Mouse (Mus musculus) Patski (cell line): ENCODE results near the gene Cldn14. TPM values are rescaled to one million over a fixed set of nuclear protein-coding genes. Genes with fewer than 3 reads are reported as not detected.

ENCODE experiments used
- ATAC-seq: fragments of 100-300 bp; one replicate; pipeline ENCODE4 v1.8.0; 2021
- CTCF ChIA-PET: fragments of 350-600 bp; sonication (Branson Sonifier 250); formaldehyde crosslinking; loops from one replicate; lab custom pipeline; 2022; ENCODE audit warnings: inconsistent platforms; lab: Charles Lee
- POLR2A ChIA-PET: fragments of 350-600 bp; sonication (Branson Sonifier 250); formaldehyde crosslinking; loops from one replicate; lab custom pipeline; 2022; ENCODE audit warnings: antibody characterized with exemption, inconsistent platforms; lab: Charles Lee
- DNase-seq: peaks from one replicate; pipeline ENCODE4 v3.0.0-alpha.2; 2011; ENCODE audit warnings: low read depth, low spot score
- H3K27me3 ChIP-seq: fragments of 371-371 bp; one replicate; pipeline ENCODE4 v1.5.1; 2021
- CTCF ChIP-seq: fragments of 100-300 bp; IDR thresholded peaks from one replicate; pipeline ENCODE4 v1.5.1; 2021
- in situ Hi-C: fragments of 300-500 bp; cut with MboI; formaldehyde crosslinking; loops from 3 replicates; pipeline ENCODE4 v1.11.1; 2018; ENCODE audit warnings: low pct_unique_long_range_greater_than_20kb, mixed read lengths
- polyA plus RNA-seq: library from polyadenylated mRNA; unstranded; gene quantifications from one replicate; pipeline ENCODE4 v1.2.3, GENCODE M21; 2021

Gene Cldn14
- polyA plus RNA-seq, 1 experiment from 2014 or later = not detected

DNA sequence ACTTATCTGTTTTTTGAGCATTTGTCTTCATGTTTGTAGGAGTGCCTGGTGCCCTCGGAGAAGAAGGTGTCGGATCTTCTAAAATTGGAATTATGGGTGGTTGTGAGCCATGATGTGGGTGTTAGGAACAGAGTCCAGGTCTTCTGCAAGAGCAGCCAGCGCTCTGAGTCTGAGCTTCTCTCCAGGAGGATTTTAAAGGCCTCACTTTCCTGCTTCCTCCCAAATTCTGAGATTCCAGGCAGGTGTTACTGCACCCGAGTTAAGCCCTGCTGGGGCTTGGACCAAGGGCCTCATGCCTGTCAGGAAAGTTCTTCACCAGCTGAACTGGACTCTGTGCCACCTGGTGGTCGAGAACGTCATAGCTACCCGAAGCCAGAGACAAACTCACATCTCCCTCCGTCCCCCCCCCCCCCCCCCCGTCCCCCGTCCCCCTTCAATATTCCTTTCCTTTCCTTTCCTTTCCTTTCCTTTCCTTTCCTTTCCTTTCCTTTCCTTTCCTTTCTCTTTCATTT is 93.2 kb downstream of the Cldn14 start:
- ATAC-seq = no peak
- ChIA-PET POLR2A (interaction anchor here (0.6 to 1.7 kb wide), 2 partner anchors 9 to 613 kb away, joined by 3 to 4 read pairs; no protein-coding TSS in a partner anchor), CTCF (interaction anchor here (0.8 to 2.2 kb wide), 8 partner anchors 8 to 398 kb away, joined by 3 to 12 read pairs (median 4); partner anchors contain the start of gene Hlcs)
- in situ Hi-C loops = no loop called here
- DNase-seq = no peak
- no peak for TF ChIP-seq CTCF
- no peaks in the 10 kb centered on the region for H3K27me3 ChIP-seq

DNA sequence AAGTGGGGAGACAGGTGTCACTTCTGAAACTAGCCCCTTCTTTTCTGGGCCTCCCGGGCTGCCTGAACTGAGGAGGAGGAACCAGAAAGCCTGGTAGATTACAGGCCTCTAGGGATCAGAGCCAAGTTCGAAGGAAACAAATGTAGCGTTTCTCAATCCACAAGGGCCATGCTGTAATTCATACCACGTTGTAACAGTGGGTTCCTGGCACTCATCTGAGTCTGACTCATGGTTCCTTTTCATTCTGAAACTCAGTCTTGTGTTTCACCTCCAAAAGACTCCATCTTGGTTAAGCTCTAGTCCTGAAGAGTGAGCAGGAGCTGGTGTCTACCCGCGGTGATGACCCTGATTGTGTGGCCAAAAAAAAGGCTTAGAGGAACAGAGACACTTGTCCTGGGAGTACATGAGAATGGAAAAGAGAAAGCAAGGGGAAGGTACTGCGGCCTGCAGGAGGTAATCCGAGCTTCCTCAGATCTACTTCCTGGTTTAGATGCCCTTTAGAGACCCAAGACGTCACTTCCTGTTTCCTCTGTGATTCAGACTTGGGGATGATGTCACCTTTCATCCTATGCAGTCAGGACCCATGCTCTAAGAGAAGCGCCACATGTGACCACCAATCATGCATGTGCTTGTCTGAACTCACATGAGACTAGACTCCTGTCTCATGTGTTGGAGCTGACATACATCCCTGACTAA is 94.6 kb downstream of the Cldn14 start:
- ChIA-PET CTCF (interaction anchor here (1.4 kb wide), 1 partner anchor 400 kb away, joined by 3 read pairs; the partner anchor contains the start of gene Hlcs), POLR2A (interaction anchor here (1.7 kb wide), 1 partner anchor 7 kb away, joined by 4 read pairs; no protein-coding TSS in a partner anchor)
- no peaks in the 10 kb centered on the region for H3K27me3 ChIP-seq
- ATAC-seq (peak; percentile 36), DNase-seq (peak; percentile 65)
- in situ Hi-C loops = no loop called here
- TF ChIP-seq CTCF = no peak

DNA sequence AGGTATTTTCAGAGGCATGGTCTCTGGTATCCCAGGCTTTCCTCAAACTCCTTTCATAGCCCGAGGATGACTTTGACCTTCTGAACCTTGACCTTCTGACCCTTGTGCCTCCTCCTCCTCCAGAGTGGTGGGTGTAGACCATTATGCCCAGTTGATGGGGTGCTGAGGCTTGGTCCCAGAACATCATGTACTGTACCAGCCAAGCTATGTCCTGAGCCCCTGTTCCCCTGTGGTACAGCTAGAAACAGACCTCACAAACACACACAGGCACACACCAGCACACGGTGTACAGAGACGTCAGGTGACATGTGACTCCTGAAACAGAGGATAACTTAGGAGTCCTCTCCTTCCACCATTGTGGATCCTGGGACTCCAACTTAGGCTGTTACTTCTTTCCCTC is 95.8 kb downstream of the Cldn14 start:
- H3K27me3 ChIP-seq = no peaks in the 10 kb centered on the region
- ChIA-PET POLR2A (no interaction called here), CTCF (no interaction called here)
- no peak for TF ChIP-seq CTCF
- ATAC-seq (no peak), DNase-seq (no peak)
- in situ Hi-C loops = no loop called here

DNA sequence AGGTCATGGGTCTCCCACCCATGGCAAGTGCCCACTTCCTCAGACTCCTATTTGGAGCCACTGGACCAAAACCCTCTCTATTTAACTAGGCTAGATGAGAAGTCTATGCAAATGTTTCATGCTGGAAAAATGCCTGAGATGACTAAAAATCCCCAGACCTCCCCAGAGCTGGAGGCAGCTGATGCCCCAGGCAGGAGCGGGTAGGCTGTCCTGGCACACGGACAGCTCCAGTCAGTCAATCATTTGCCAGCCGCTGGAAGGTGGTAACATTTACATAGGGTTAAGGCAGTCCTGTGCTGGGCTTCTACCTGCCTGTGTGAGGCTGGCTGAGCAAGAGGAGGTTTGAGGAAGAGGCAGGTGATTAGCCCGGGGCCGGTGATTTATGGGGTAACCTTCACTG is 96.5 kb downstream of the Cldn14 start:
- in situ Hi-C loops = no loop called here
- ChIA-PET CTCF (no interaction called here), POLR2A (no interaction called here)
- no peak for TF ChIP-seq CTCF
- H3K27me3 ChIP-seq = no peaks in the 10 kb centered on the region
- DNase-seq (peak; percentile 98), ATAC-seq (peak; percentile 80)

DNA sequence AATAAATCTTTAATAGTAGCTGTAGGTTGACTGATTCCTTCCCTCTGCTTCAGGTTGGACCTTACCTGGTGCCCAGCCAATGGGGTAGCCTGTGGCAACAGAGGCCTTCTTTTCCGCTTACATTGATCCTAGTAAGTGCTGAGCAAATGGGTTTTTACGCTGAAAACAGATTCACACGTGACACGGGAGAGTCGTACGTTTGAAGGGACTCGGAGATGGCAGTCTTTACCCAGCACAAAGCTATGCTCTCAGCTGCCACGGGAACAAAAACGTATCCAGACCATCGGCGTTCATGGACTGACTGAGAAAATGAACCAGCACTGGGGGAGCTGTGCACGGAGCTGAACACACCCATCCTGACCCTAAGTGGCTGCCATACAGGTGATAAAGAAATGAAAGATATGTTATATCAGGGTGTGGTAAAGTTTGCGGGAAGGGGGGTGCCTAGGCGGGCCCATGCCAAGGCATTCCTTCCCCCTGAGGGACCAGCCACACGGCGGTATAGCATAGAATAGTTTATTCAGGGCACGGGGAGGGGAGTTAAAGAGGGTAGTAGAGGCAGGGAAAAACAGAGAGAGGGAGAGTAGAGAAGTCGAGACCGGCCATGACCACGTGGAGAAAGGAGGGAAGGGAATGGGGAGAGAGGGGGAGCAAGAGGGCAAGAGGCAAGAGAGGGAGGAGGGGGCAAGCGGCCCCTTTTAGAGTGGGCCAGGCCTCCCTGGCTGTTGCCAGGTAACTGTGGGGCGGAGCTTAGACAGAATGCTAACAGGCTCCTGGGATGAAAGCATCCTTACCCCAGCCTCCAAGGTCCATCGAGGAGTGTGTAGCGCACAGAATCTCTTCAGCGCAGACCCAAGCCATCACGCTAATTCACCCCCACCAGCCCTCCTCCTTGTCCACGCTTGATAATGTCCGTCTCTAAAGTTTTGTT is 97.6 kb downstream of the Cldn14 start:
- no peaks in the 10 kb centered on the region for H3K27me3 ChIP-seq
- in situ Hi-C loops = no loop called here
- POLR2A ChIA-PET = no interaction called here
- CTCF ChIA-PET = no interaction called here
- no peak for TF ChIP-seq CTCF
- ATAC-seq (no peak), DNase-seq (no peak)

DNA sequence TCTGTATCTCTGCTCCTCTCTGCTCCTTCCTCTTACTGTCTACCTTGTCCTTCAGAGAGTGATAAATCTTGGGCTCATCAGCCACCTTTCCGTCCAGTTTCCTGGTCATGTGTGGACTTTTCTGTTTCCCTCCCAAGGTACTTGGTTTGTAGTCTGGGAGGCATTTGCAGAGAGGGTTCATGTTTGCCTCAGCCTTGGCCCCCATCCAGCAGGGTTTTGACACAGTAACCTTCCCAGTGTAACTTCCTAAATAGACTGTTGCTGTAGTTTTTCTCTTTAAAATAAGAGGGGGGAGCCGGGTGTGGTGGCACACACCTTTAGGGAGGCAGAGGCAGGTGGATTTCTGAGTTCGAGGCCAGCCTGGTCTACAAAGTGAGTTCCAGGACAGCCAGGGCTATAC is 98.7 kb downstream of the Cldn14 start:
- H3K27me3 ChIP-seq = no peaks in the 10 kb centered on the region
- ATAC-seq (no peak), DNase-seq (no peak)
- in situ Hi-C loops = no loop called here
- POLR2A ChIA-PET = no interaction called here
- no peak for TF ChIP-seq CTCF
- CTCF ChIA-PET = no interaction called here

DNA sequence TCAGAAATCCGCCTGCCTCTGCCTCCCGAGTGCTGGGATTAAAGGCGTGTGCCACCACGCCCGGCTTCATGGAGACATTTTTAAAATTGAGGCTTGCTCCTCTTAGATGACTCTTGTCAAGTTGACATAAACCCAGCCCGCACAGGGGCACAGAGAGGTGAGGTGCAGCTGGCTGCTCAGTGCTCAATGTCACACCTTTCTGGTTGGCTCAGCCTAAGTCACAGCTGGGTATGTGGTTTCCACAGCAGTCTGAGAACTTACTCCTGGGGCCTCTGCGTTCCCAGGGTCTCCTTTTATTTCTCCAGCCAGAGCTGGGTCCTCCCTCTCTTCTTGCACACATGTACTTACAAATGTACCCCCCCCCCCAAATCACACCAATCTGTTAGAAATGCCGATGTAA is 100.4 kb downstream of the Cldn14 start:
- ChIA-PET POLR2A (interaction anchor here (0.7 kb wide), 1 partner anchor 10 kb away, joined by 3 read pairs; no protein-coding TSS in a partner anchor), CTCF (interaction anchor here (2.7 kb wide), 1 partner anchor 10 kb away, joined by 9 read pairs; no protein-coding TSS in a partner anchor)
- ATAC-seq (no peak), DNase-seq (no peak)
- in situ Hi-C loops = no loop called here
- no peaks in the 10 kb centered on the region for H3K27me3 ChIP-seq
- no peak for TF ChIP-seq CTCF

DNA sequence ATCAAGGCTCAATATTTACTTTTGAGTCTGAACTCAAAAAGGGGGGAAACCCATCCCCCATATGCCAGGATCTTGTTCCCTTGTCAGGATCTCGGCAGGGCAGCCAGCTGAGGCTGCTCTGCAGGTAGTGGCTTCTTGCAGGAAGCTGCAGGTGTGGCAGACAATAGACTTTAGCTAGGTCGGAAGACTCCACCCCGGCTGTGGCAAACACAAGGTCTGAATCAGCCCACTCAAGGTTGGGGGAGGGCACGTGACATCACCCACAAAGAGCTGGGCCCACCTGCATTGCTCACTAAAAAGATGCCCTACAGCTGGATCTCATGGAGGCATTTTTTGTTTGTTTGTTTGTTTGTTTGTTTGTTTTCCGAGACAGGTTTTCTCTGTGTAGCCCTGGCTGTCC is 100.9 kb downstream of the Cldn14 start:
- CTCF ChIA-PET = interaction anchor here (1.3 to 2.7 kb wide), 2 partner anchors 9 to 11 kb away, joined by 5 to 9 read pairs; no protein-coding TSS in a partner anchor
- no peak for TF ChIP-seq CTCF
- ATAC-seq (no peak), DNase-seq (no peak)
- in situ Hi-C loops = no loop called here
- H3K27me3 ChIP-seq = no peaks in the 10 kb centered on the region
- POLR2A ChIA-PET = interaction anchor here (0.7 kb wide), 1 partner anchor 11 kb away, joined by 3 read pairs; no protein-coding TSS in a partner anchor

DNA sequence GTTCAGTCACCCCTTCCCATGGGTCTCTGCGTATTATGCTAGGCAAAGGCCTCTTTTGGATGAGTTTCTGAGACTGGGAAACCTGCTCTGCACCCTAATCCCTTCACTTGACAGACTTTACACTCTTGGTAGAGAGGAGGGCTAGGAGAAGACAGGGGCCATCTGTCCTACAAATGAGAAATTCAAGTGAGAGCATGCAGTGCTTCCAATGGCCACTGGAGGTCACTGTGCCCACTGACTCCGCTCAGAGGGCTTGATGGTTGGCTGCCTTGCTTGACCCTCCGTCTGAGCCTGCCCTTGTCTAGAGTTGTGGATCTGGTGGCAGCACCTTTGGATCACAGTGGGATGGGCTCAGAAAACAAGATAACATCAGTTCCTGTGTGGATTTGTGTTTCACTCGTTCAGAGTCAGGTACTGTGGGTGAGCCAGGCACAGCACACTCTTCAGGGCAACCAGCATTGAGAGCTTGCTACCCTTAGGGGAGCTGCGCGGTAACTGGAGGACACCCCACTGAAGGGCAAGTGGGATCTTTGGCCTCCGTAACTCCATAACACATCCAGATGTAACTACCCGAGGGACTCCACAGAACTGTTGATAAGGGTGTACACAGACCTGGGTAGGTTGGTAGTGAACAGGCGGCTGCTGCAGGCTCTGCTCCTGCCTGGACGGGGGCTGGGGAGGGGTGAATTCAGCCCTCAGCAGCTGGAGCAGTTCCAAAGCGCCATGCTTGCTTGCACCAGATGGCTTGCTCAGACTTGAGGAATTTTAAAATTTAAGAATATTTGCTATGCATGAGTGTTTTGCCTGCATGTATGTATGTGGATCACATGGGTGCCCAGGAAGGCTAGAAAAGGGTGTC is 102.3 kb downstream of the Cldn14 start:
- ATAC-seq (peak; percentile 80), DNase-seq (peak; percentile 69)
- TF ChIP-seq CTCF = no peak
- in situ Hi-C loops = no loop called here
- ChIA-PET POLR2A (interaction anchor here (0.7 kb wide), 1 partner anchor 9 kb away, joined by 4 read pairs; no protein-coding TSS in a partner anchor), CTCF (interaction anchor here (0.8 to 2.7 kb wide), 8 partner anchors 9 to 363 kb away, joined by 3 to 12 read pairs (median 4); no protein-coding TSS in a partner anchor)
- H3K27me3 ChIP-seq = no peaks in the 10 kb centered on the region
